In the genomic region with DNA sequence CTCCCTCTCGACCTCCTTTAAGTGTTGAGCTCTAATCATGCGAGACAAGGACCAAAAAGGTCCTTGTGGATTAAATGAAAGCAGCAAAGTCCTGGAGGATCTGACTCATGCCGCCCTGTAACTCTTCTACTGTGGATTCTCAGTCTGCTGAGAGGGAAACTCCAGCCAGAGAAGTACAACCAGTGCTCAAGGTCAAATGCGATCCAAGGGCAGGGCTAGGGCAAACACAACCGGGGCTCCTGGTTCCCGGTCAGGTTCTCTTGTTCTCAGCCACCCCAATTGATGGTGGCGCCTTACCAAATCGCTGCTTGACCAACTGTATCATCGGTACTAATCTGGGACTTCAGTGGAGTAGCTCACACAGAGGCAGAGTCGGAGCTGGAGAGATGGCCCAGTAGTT, we compare ENCODE assay signal across 10 mouse cellular contexts. TPM values are rescaled to one million over a fixed set of nuclear protein-coding genes. Genes with fewer than 3 reads are reported as not detected.
A peak's percentile ranks its signal among the peaks of the same experiment; 100 is the strongest.
DNase-seq lines count a peak whose midpoint lies in the region; ATAC-seq and TF ChIP-seq lines count a peak whose summit lies in the region.
"Had no signal": no experiment of that assay in that cellular context is flagged by ENCODE, and none has a peak within 500 bp of the region (broad histone marks: within the 10 kb centered on the region; RNA-seq: fewer than 3 reads in every experiment).

No protein-coding gene starts in this region.

- H3K36me3 ChIP-seq in heart, adult 2 months (ENCODE audit: control insufficient read depth, insufficient read depth, low read length) = peaks cover 14% of the 10 kb centered on the region
- 0 out of 2 replicates have a peak, but pooled peaks cover 2% of the 10 kb centered on the region for H3K36me3 ChIP-seq in kidney, postnatal 0 days (ENCODE audit: insufficient read depth, low read length)
- peaks cover 10% of the 10 kb centered on the region; the same call in 1 of the 2 replicates for H3K36me3 ChIP-seq in intestine, postnatal 0 days (ENCODE audit: control insufficient read depth, insufficient read depth)

- WGBS in heart, adult 2 months = 55% methylated on average over 10 of the region's 10 CpGs
- WGBS in kidney, postnatal 0 days = 64% methylated on average over 10 of the region's 10 CpGs
- 74% methylated on average over 10 of the region's 10 CpGs for WGBS in intestine, postnatal 0 days

- peak in 1 of 2 experiments; percentile 37 for DNase-seq in heart, adult 2 months
- DNase-seq in heart, postnatal 14 days = no peak
- DNase-seq in cerebellum, postnatal 14 days = peak; percentile 16 to 17
- no peak for DNase-seq in kidney, postnatal 0 days (ENCODE audit: low spot score)
- no peak for DNase-seq in frontal cortex, postnatal 10 days (ENCODE audit: low spot score in 2 of 2)

- no peak overlapping the region; the same call in 1 of the 2 replicates for H3K9ac ChIP-seq in heart, adult 2 months (ENCODE audit: low read depth, low read length)
- no peak overlapping the region for H3K9ac ChIP-seq in kidney, postnatal 0 days (ENCODE audit: low read depth, low read length)
- H3K9ac ChIP-seq in intestine, postnatal 0 days (ENCODE audit: low read depth, low read length) = no peak overlapping the region
- H3K9ac ChIP-seq: embryonic facial prominence, embryonic 13.5 days; limb, embryonic 13.5 days had no signal

- H3K79me2 ChIP-seq in heart, adult 2 months (replicated peaks; ENCODE audit: control insufficient read depth, insufficient read depth, low read length) = peaks cover 10% of the 10 kb centered on the region

- H3K4me1 ChIP-seq in heart, adult 2 months (ENCODE audit: control insufficient read depth, insufficient read depth, low read length) = peaks cover 64% of the 10 kb centered on the region
- H3K4me1 ChIP-seq in brown adipose tissue, adult 24 weeks (ENCODE audit: control insufficient read depth, insufficient read depth, insufficient read length, low read length) = peaks cover 85% of the 10 kb centered on the region
- H3K4me1 ChIP-seq in kidney, postnatal 0 days (replicated peaks; ENCODE audit: insufficient read depth, low read length) = peaks cover 35% of the 10 kb centered on the region
- peaks cover 23% of the 10 kb centered on the region for H3K4me1 ChIP-seq in intestine, postnatal 0 days (replicated peaks; ENCODE audit: control insufficient read depth, insufficient read depth, low read length)

- H3K4me2 ChIP-seq in kidney, postnatal 0 days (ENCODE audit: low read length) = no peak overlapping the region
- no peak overlapping the region for H3K4me2 ChIP-seq in intestine, postnatal 0 days (replicated peaks; ENCODE audit: low read depth)
- H3K4me2 ChIP-seq: embryonic facial prominence, embryonic 13.5 days; limb, embryonic 13.5 days had no signal

- peak overlapping the region; percentile 81 for H3K27ac ChIP-seq in heart, adult 2 months
- peak overlapping the region; percentile 94 for H3K27ac ChIP-seq in brown adipose tissue, adult 24 weeks (replicated peaks; ENCODE audit: low read depth, low read length)
- peak overlapping the region; percentile 68 for H3K27ac ChIP-seq in kidney, postnatal 0 days
- H3K27ac ChIP-seq in intestine, postnatal 0 days (ENCODE audit: low read depth, low read length) = no peak overlapping the region
- H3K27ac ChIP-seq: embryonic facial prominence, embryonic 13.5 days; limb, embryonic 13.5 days had no signal

- ATAC-seq in kidney, postnatal 0 days (replicated peaks; ENCODE audit: low FRiP score, low read depth) = no peak
- no peak for ATAC-seq in intestine, postnatal 0 days

- H3K4me3 ChIP-seq in heart, adult 2 months = no peak overlapping the region
- no peak overlapping the region for H3K4me3 ChIP-seq in brown adipose tissue, adult 24 weeks (ENCODE audit: insufficient read depth, low read depth, low read length)
- H3K4me3 ChIP-seq in kidney, postnatal 0 days (replicated peaks; ENCODE audit: low read depth, low read length) = no peak overlapping the region
- H3K4me3 ChIP-seq in intestine, postnatal 0 days (ENCODE audit: low read depth, low read length) = no peak overlapping the region
- H3K4me3 ChIP-seq: embryonic facial prominence, embryonic 13.5 days; limb, embryonic 13.5 days had no signal

- no peak for TF ChIP-seq CTCF in heart, adult 2 months (IDR thresholded peaks at IDR 0.05)
- TF ChIP-seq CTCF in kidney, postnatal 0 days (IDR thresholded peaks at IDR 0.05; ENCODE audit: low read depth) = no peak
- TF ChIP-seq CTCF in intestine, postnatal 0 days (IDR thresholded peaks at IDR 0.05; ENCODE audit: low read depth) = no peak

- no peaks in the 10 kb centered on the region for H3K9me3 ChIP-seq in kidney, postnatal 0 days (replicated peaks; ENCODE audit: low read length)
- H3K9me3 ChIP-seq in intestine, postnatal 0 days (ENCODE audit: control insufficient read depth) = no peaks in the 10 kb centered on the region
- H3K9me3 ChIP-seq: embryonic facial prominence, embryonic 13.5 days; limb, embryonic 13.5 days had no signal

- intact Hi-C loops in heart, adult 2 months (cut with DNase I) = loop anchor here (1.0 kb wide), 1 partner anchor 14 kb away; no protein-coding TSS in a partner anchor
- intact Hi-C loops in heart, postnatal 14 days (cut with DNase I) = loop anchor here (2.0 kb wide), 1 partner anchor 14 kb away; no protein-coding TSS in a partner anchor

- TF ChIP-seq EP300 in heart, adult 2 months (IDR thresholded peaks at IDR 0.05; ENCODE audit: insufficient read depth, low read depth, low read length) = no peak

- no peaks in the 10 kb centered on the region for H3K27me3 ChIP-seq in heart, adult 2 months (ENCODE audit: control insufficient read depth, insufficient read depth, low read length)
- no peaks in the 10 kb centered on the region for H3K27me3 ChIP-seq in kidney, postnatal 0 days (ENCODE audit: insufficient read depth, low read length)
- no peaks in the 10 kb centered on the region for H3K27me3 ChIP-seq in intestine, postnatal 0 days (replicated peaks; ENCODE audit: control insufficient read depth, insufficient read depth, low read length)
- H3K27me3 ChIP-seq: CH12.LX; embryonic facial prominence, embryonic 13.5 days; limb, embryonic 13.5 days had no signal

- TF ChIP-seq POLR2A in heart, adult 2 months (IDR thresholded peaks at IDR 0.05; ENCODE audit: insufficient read depth, low read depth, low read length) = no peak

RNA-seq across cellular contexts. Expression of a gene that starts 12.8 kb away (rescaled TPM):
- total RNA-seq in heart, adult 2 months (2021) = 10 to 100 TPM; 22.0 to 26.9 TPM
- polyA plus RNA-seq in heart, adult 2 months (2012; rRNA removed) = 22.5 and 25.7 TPM in 2 replicates
- 10 to 100 TPM; 29.2 to 34.1 TPM for total RNA-seq in heart, postnatal 14 days (2021)
- polyA plus RNA-seq in brown adipose tissue, adult 24 weeks (2012; ENCODE audit: insufficient read depth, insufficient read length, missing spikeins) = 44.1 and 50.2 TPM in 2 replicates
- polyA plus RNA-seq in kidney, postnatal 0 days (2015; fragmentation: Nextera tagmentation; extraction: Ambion mirVana) = 17.1 and 17.5 TPM in 2 replicates
- polyA plus RNA-seq in intestine, postnatal 0 days (2015; fragmentation: Nextera tagmentation; extraction: Ambion mirVana) = 13.5 and 17.3 TPM in 2 replicates

RNA-seq across cellular contexts. Expression of a gene that starts 51.6 kb away (rescaled TPM):
- 1 to 10 TPM; 7.7 TPM for total RNA-seq in heart, adult 2 months (2021)
- polyA plus RNA-seq in heart, adult 2 months (2012; rRNA removed) = 5.2 and 6.0 TPM in 2 replicates
- total RNA-seq in heart, postnatal 14 days (2021) = 10 to 100 TPM in 1 of 2 experiments, 1 to 10 TPM in 1; 9.5 to 10.9 TPM
- polyA plus RNA-seq in brown adipose tissue, adult 24 weeks (2012; ENCODE audit: insufficient read depth, insufficient read length, missing spikeins) = 28.0 and 35.9 TPM in 2 replicates
- 74.0 and 76.6 TPM in 2 replicates for polyA plus RNA-seq in kidney, postnatal 0 days (2015; fragmentation: Nextera tagmentation; extraction: Ambion mirVana)
- 34.3 and 37.8 TPM in 2 replicates for polyA plus RNA-seq in intestine, postnatal 0 days (2015; fragmentation: Nextera tagmentation; extraction: Ambion mirVana)

RNA-seq across cellular contexts. Expression of a gene that starts 58.2 kb away (rescaled TPM):
- total RNA-seq in heart, adult 2 months (2021) = 10 to 100 TPM; 20.3 to 21.3 TPM
- polyA plus RNA-seq in heart, adult 2 months (2012; rRNA removed) = 9.8 and 15.9 TPM in 2 replicates
- total RNA-seq in heart, postnatal 14 days (2021) = 10 to 100 TPM; 19.2 to 20.8 TPM
- polyA plus RNA-seq in brown adipose tissue, adult 24 weeks (2012; ENCODE audit: insufficient read depth, insufficient read length, missing spikeins) = 24.7 and 25.6 TPM in 2 replicates
- polyA plus RNA-seq in kidney, postnatal 0 days (2015; fragmentation: Nextera tagmentation; extraction: Ambion mirVana) = 31.1 and 35.5 TPM in 2 replicates
- 26.0 and 27.1 TPM in 2 replicates for polyA plus RNA-seq in intestine, postnatal 0 days (2015; fragmentation: Nextera tagmentation; extraction: Ambion mirVana)

Comparison
In these comparisons a context has a peak if more than half of its experiments do, and no peak if none do; other contexts are left out.
1. DNase-seq: peak in cerebellum, postnatal 14 days (2 of 2); none in heart, postnatal 14 days (0 of 2), kidney, postnatal 0 days (single experiment) and frontal cortex, postnatal 10 days (0 of 2).